Mouse (Mus musculus): ENCODE measurements around the gene Ralbp1. TPM values are rescaled to one million over a fixed set of nuclear protein-coding genes. Genes with fewer than 3 reads are reported as not detected.

Ralbp1 gene
- polyA plus RNA-seq, 1 experiment = 60.5 TPM

DNA sequence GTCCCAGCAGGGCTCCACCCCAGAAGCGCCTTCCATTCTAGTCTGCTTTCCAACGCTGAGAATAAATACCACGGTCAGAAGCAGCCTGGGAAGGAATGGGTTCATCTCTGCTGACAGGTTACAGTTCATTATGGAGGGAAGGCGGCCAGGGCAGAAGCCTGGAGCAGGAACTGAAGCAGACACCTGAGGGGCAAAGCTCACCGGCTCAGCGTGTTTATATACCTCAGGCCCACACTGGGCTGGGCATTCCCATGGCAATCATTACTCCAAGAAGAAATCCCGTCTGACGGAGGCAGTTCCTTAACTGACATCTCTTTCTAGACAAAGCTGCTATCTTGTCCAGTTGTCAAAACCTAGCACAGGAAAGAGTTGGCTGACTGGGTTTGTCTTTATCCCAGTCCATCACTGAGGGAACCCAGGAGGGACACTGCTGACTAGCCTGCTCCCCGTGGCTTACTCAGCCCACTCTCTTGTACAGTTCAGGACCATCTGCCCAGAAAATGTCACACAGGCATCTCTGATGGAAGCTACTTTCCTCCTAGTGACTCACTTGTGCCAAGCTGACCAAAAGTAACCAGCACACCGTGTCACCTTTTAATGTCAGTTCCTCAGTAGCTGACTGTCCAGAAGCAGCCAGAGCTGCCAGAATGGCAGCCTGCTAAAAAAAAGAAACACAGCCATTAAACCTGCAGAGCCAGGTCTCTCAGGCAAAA lies 42.8 kb downstream of the Ralbp1 start:
- no peak for DNase-seq
- WGBS = 78% methylated on average over 10 of the region's 10 CpGs
- TF ChIP-seq CTCF (IDR thresholded peaks at IDR 0.05; ENCODE audit: insufficient read depth, low read length) (no peak), POLR2A (IDR thresholded peaks at IDR 0.05; ENCODE audit: borderline replicate concordance, extremely low read depth, low read depth, low read length) (no peak)
- H3K4me1 ChIP-seq (ENCODE audit: control insufficient read depth, insufficient read depth, low read length) = no peaks in the 10 kb centered on the region; the same call in 1 of the 2 replicates
- H3K4me3 ChIP-seq (replicated peaks; ENCODE audit: extremely low read depth, low read depth, low read length) = no peak overlapping the region

DNA sequence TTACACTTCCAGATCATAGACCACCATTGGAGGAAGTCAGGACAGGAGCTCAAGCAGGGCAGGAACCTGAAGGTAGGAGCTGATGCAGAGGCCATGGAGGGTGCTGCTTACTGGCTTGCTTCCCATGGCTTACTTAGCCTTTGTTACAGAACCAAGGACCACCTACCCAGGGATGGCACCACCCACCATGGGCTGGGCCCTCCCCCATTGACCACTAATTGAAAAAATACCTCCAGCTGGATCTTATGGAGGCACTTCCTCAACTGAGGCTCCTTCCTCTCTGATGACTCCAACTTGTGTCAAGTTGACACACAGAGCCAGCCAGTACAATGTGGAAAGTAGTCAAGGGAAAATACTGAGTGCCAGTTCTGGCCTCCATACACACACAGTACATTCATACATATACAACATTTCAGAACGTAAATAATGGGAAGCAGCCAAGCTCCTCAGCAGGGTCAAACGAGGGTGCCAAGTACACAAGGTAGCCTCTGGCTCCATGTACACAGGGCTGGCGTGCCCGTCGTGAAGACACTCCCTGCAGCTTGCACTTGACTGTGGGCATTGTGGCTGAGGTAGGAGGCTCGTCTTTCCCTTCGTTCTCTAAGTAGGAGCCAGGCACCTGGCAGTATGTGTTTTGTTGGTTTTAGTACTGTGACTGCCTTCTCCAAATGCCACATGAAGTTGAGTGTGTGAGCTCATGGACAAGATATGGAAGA lies 45.9 kb downstream of the Ralbp1 start:
- no peak overlapping the region for H3K4me3 ChIP-seq (replicated peaks; ENCODE audit: extremely low read depth, low read depth, low read length)
- DNase-seq = no peak
- WGBS = 52% methylated on average over 7 of the region's 7 CpGs
- TF ChIP-seq POLR2A (IDR thresholded peaks at IDR 0.05; ENCODE audit: borderline replicate concordance, extremely low read depth, low read depth, low read length) (no peak), CTCF (IDR thresholded peaks at IDR 0.05; ENCODE audit: insufficient read depth, low read length) (no peak)
- no peaks in the 10 kb centered on the region; the same call in 1 of the 2 replicates for H3K4me1 ChIP-seq (ENCODE audit: control insufficient read depth, insufficient read depth, low read length)

DNA sequence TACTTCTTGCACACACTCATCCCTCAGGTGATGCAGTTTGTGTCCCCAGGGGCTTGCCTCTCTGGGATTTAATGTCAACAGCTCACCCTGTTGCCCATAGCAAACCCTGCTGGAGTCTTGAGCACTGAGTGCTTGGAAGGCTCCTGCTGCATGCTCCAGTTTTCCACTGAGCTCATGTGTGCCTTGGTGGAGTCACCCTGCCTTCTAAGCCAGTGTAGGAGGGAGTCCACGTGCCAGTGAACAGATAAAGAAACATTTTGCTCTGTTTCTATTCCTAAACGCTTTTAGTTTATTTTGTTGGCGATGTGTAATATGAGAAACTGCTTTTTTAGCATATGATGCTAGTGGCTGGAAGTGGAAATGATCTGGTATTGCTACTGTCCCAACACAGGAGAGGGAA lies 48.9 kb downstream of the Ralbp1 start:
- TF ChIP-seq POLR2A (IDR thresholded peaks at IDR 0.05; ENCODE audit: borderline replicate concordance, extremely low read depth, low read depth, low read length) (no peak), CTCF (IDR thresholded peaks at IDR 0.05; ENCODE audit: insufficient read depth, low read length) (no peak)
- whole genome bisulfite sequencing = 83% methylated on average over 3 of the region's 3 CpGs
- Histone ChIP-seq H3K4me1 (ENCODE audit: control insufficient read depth, insufficient read depth, low read length) (no peaks in the 10 kb centered on the region; the same call in 1 of the 2 replicates), H3K4me3 (replicated peaks; ENCODE audit: extremely low read depth, low read depth, low read length) (no peak overlapping the region)
- no peak for DNase-seq

- 72% methylated on average over 3 of the region's 3 CpGs for WGBS
- no peak for DNase-seq
These were observed 51.7 kb downstream of the Ralbp1 start for GRCm38 (mm10) chr17:65833891-65834290.

DNA sequence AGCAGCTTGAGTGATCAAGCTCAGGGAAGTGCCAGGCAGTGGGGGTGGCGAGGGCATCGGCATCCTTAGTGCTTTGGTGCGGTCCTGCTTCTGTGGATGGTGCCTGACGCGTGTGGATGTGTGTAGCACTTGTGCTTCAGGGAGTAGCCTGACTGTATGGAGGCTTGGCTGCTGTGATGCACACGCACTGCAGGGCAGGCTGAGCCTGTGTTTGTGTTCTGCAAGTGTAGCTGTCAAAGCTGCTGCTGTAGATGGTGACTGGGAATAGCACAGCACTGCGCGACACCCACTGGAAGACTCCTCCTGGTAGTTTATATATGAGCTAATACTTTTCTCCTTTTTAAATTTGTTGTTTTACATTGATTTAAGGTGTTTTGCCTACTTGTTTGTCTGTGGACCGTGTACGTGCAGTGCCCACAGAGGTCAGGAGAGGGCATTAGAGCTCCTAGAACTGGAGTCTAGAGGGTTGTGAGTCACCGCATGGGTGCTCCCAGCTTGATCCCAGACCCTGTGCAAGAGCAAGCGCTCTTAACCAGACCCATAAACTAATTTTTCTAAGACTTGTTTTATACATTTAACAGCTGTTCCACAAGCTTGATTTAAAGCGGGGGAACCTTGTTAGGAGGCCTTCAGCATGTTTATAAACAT lies 55.3 kb downstream of the Ralbp1 start:
- Histone ChIP-seq H3K4me3 (replicated peaks; ENCODE audit: extremely low read depth, low read depth, low read length) (no peak overlapping the region), H3K4me1 (ENCODE audit: control insufficient read depth, insufficient read depth, low read length) (no peaks in the 10 kb centered on the region)
- TF ChIP-seq CTCF (IDR thresholded peaks at IDR 0.05; ENCODE audit: insufficient read depth, low read length) (no peak), POLR2A (IDR thresholded peaks at IDR 0.05; ENCODE audit: borderline replicate concordance, extremely low read depth, low read depth, low read length) (no peak)
- DNase-seq = no peak
- WGBS = 83% methylated on average over 13 of the region's 13 CpGs

More at GRCm38 (mm10) chr17:65833891-65834290, 51.7 kb downstream of the Ralbp1 start:
- TF ChIP-seq POLR2A (IDR thresholded peaks at IDR 0.05; ENCODE audit: borderline replicate concordance, extremely low read depth, low read depth, low read length) (no peak), CTCF (IDR thresholded peaks at IDR 0.05; ENCODE audit: insufficient read depth, low read length) (no peak)
- H3K4me3 ChIP-seq (replicated peaks; ENCODE audit: extremely low read depth, low read depth, low read length) = no peak overlapping the region
- no peaks in the 10 kb centered on the region for H3K4me1 ChIP-seq (ENCODE audit: control insufficient read depth, insufficient read depth, low read length)

DNA sequence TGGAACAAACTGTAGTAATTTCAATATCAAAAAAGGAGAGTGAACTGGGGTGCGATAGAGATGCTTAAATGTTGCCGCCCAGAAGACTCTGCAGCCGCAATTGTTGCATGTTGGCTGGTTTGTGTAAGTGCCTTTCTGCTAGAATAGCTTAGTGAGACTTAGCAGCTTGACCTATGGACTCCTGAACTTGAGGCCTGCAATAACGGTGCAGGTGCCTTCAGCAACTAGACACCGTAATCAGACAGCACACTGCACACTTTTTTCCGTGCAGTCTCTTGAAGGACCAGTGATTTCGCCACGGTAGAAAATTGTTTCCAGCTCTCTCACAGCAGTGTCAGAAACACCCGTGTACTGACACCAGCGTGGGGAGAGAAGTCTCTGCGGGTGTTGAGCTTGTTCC lies 56.6 kb downstream of the Ralbp1 start:
- TF ChIP-seq CTCF (IDR thresholded peaks at IDR 0.05; ENCODE audit: insufficient read depth, low read length) (no peak), POLR2A (IDR thresholded peaks at IDR 0.05; ENCODE audit: borderline replicate concordance, extremely low read depth, low read depth, low read length) (no peak)
- Histone ChIP-seq H3K4me1 (ENCODE audit: control insufficient read depth, insufficient read depth, low read length) (no peaks in the 10 kb centered on the region), H3K4me3 (replicated peaks; ENCODE audit: extremely low read depth, low read depth, low read length) (no peak overlapping the region)
- 92% methylated on average over 11 of the region's 11 CpGs for WGBS
- DNase-seq = no peak

- WGBS = 95% methylated on average over 5 of the region's 5 CpGs
- DNase-seq = no peak
- Histone ChIP-seq H3K4me1 (ENCODE audit: control insufficient read depth, insufficient read depth, low read length) (no peaks in the 10 kb centered on the region), H3K4me3 (replicated peaks; ENCODE audit: extremely low read depth, low read depth, low read length) (no peak overlapping the region)
- no peak for TF ChIP-seq CTCF (IDR thresholded peaks at IDR 0.05; ENCODE audit: insufficient read depth, low read length)
- TF ChIP-seq POLR2A (IDR thresholded peaks at IDR 0.05; ENCODE audit: borderline replicate concordance, extremely low read depth, low read depth, low read length) = no peak
These were observed 57.7 kb downstream of the Ralbp1 start for GRCm38 (mm10) chr17:65827904-65828303.

- Histone ChIP-seq H3K4me1 (ENCODE audit: control insufficient read depth, insufficient read depth, low read length) (no peaks in the 10 kb centered on the region), H3K4me3 (replicated peaks; ENCODE audit: extremely low read depth, low read depth, low read length) (no peak overlapping the region)
- DNase-seq = no peak
- 93% methylated on average over 16 of the region's 16 CpGs for WGBS
- TF ChIP-seq POLR2A (IDR thresholded peaks at IDR 0.05; ENCODE audit: borderline replicate concordance, extremely low read depth, low read depth, low read length) = no peak
- TF ChIP-seq CTCF (IDR thresholded peaks at IDR 0.05; ENCODE audit: insufficient read depth, low read length) = no peak
These were observed 58.3 kb downstream of the Ralbp1 start for GRCm38 (mm10) chr17:65827119-65827840.

DNA sequence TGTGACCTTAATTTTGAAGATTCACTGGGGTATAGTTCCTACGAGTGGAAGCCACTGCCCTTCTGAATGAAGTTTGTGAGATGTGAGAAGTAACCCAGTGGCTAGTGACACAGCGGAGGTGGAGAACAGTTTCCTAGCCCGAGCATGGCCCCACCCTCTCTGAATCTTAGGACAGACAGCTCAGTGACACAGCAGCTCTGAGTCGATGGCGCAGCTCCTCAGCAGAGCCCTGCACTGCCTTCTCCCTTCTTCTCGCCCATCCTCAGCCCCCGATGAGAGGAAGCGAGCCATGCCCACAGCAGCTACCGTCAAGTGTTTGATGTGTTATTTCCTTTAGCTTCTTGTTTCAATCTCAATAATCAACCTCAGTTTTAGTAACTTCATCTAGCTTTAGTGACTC lies 59.3 kb downstream of the Ralbp1 start:
- DNase-seq = no peak
- no peaks in the 10 kb centered on the region for H3K4me1 ChIP-seq (ENCODE audit: control insufficient read depth, insufficient read depth, low read length)
- TF ChIP-seq CTCF (IDR thresholded peaks at IDR 0.05; ENCODE audit: insufficient read depth, low read length) (no peak), POLR2A (IDR thresholded peaks at IDR 0.05; ENCODE audit: borderline replicate concordance, extremely low read depth, low read depth, low read length) (no peak)
- no peak overlapping the region for H3K4me3 ChIP-seq (replicated peaks; ENCODE audit: extremely low read depth, low read depth, low read length)
- WGBS = 54% methylated on average over 9 of the region's 9 CpGs

All from lung, adult 2 months (tissue).